Mouse (Mus musculus) CH12.LX (cell line): ENCODE results near the gene Atn1. TPM values are rescaled to one million over a fixed set of nuclear protein-coding genes. Genes with fewer than 3 reads are reported as not detected.

Experiments used
- DNase-seq: peaks from one replicate; pipeline ENCODE4 v3.0.0-alpha.2; 2013; ENCODE audit errors: extremely low read depth
- H3K27ac ChIP-seq: 2 replicates; pipeline ENCODE4 v1.5.1; 2012; ENCODE audit warnings: low read depth, mild to moderate bottlenecking, control low read depth, moderate library complexity; ENCODE audit not compliant: insufficient read depth
- H3K27me3 ChIP-seq: replicated peaks from 2 replicates; pipeline ENCODE3; 2012; ENCODE audit warnings: inconsistent platforms
- H3K36me3 ChIP-seq, 2 experiments: replicated peaks in 1 of 2; 2 replicates each; pipeline versions ENCODE3 to v1.6.1; 2012; ENCODE audit warnings: inconsistent platforms in 1 of 2, low read length in 1 of 2, mild to moderate bottlenecking in 1 of 2, mixed read lengths in 1 of 2, moderate library complexity in 1 of 2; ENCODE audit not compliant: control insufficient read depth in 1 of 2, insufficient read depth in 1 of 2
- H3K4me1 ChIP-seq, 2 experiments: 2 replicates each; pipeline ENCODE4 v1.6.1; 2012; ENCODE audit warnings: inconsistent platforms in 1 of 2, moderate library complexity in 1 of 2; ENCODE audit not compliant: insufficient read depth in 2 of 2, control insufficient read depth in 1 of 2
- H3K4me2 ChIP-seq: 2 replicates; pipeline ENCODE4 v1.6.1; 2012; ENCODE audit warnings: low read depth, mild to moderate bottlenecking, control low read depth; ENCODE audit not compliant: poor library complexity, insufficient read depth, severe bottlenecking
- H3K4me3 ChIP-seq, 3 experiments: fragments of 150-350 bp in 1 of 3; sonication (generic) in 1 of 3; replicated peaks in 1 of 3; 2 replicates each; pipeline versions ENCODE3 to v1.5.1; 2011 to 2012; ENCODE audit warnings: low read depth in 2 of 3, low read length in 2 of 3, mild to moderate bottlenecking in 2 of 3, moderate library complexity in 2 of 3, control low read depth in 1 of 3, improper control_type of control experiment in 1 of 3, inconsistent platforms in 1 of 3, mixed read lengths in 1 of 3; ENCODE audit not compliant: poor library complexity in 1 of 3
- H3K79me2 ChIP-seq: replicated peaks from 2 replicates; pipeline ENCODE4 v1.6.1; 2012; ENCODE audit warnings: mild to moderate bottlenecking, moderate library complexity; ENCODE audit not compliant: control insufficient read depth, poor library complexity, insufficient read depth, severe bottlenecking; ENCODE audit errors: extremely low read depth
- H3K9ac ChIP-seq: 2 replicates; pipeline ENCODE4 v1.6.1; 2012; ENCODE audit warnings: low read depth, mild to moderate bottlenecking, control low read depth, moderate library complexity; ENCODE audit not compliant: insufficient read depth
- H3K9me3 ChIP-seq: replicated peaks from 2 replicates; pipeline ENCODE3; 2012; ENCODE audit warnings: low read length, inconsistent platforms, mixed read lengths
- BHLHE40 ChIP-seq: IDR thresholded peaks from 2 replicates; pipeline ENCODE4 v1.6.1; 2011; ENCODE audit warnings: mild to moderate bottlenecking, low read depth, low read length, improper control_type of control experiment
- CHD1 ChIP-seq: IDR thresholded peaks from 2 replicates; pipeline ENCODE4 v1.6.1; 2012; ENCODE audit warnings: low read depth, low read length, improper control_type of control experiment, inconsistent platforms
- ETS1 ChIP-seq: conservative IDR thresholded peaks from 2 replicates; pipeline ENCODE4 v1.6.1; 2012; ENCODE audit warnings: low read depth, mild to moderate bottlenecking, inconsistent platforms, low read length, improper control_type of control experiment, moderate library complexity
- IRF4 ChIP-seq: IDR thresholded peaks from 2 replicates; pipeline ENCODE4 v1.6.1; 2014; ENCODE audit warnings: low read depth, mild to moderate bottlenecking, inconsistent platforms, low read length, improper control_type of control experiment
- JUN ChIP-seq: IDR thresholded peaks from 2 replicates; pipeline ENCODE4 v1.6.1; 2011; ENCODE audit warnings: low read depth, mild to moderate bottlenecking, low read length, improper control_type of control experiment, moderate library complexity; ENCODE audit not compliant: insufficient read depth
- KAT2A ChIP-seq: IDR thresholded peaks from 2 replicates; pipeline ENCODE4 v1.6.1; 2012; ENCODE audit warnings: low read length, improper control_type of control experiment, inconsistent platforms; ENCODE audit not compliant: insufficient replicate concordance
- MAFK ChIP-seq: IDR thresholded peaks from 2 replicates; pipeline ENCODE4 v1.6.1; 2011; ENCODE audit warnings: low read length, improper control_type of control experiment; ENCODE audit not compliant: insufficient replicate concordance
- MAX ChIP-seq: IDR thresholded peaks from 2 replicates; pipeline ENCODE4 v1.6.1; 2011; ENCODE audit warnings: low read length, improper control_type of control experiment
- MEF2A ChIP-seq: IDR thresholded peaks from 2 replicates; pipeline ENCODE4 v1.6.1; 2014; ENCODE audit warnings: low read depth, mild to moderate bottlenecking, inconsistent platforms, low read length, improper control_type of control experiment, borderline replicate concordance
- MXI1 ChIP-seq: IDR thresholded peaks from 2 replicates; pipeline ENCODE4 v1.6.1; 2011; ENCODE audit warnings: mild to moderate bottlenecking, low read depth, low read length, improper control_type of control experiment
- NRF1 ChIP-seq: IDR thresholded peaks from 2 replicates; pipeline ENCODE4 v1.6.1; 2014; ENCODE audit warnings: low read depth, mild to moderate bottlenecking, inconsistent platforms, low read length, improper control_type of control experiment, moderate library complexity
- PAX5 ChIP-seq: IDR thresholded peaks from 2 replicates; pipeline ENCODE4 v1.6.1; 2012; ENCODE audit warnings: low read length, inconsistent platforms, mixed read lengths
- POLR2A ChIP-seq: IDR thresholded peaks from 2 replicates; pipeline ENCODE4 v1.6.1; 2011; ENCODE audit warnings: low read depth, mild to moderate bottlenecking, improper control_type of control experiment, low read length
- RCOR1 ChIP-seq: conservative IDR thresholded peaks from 2 replicates; pipeline ENCODE4 v1.6.1; 2012; ENCODE audit warnings: low read depth, mild to moderate bottlenecking, inconsistent platforms, low read length, improper control_type of control experiment
- SIN3A ChIP-seq: IDR thresholded peaks from 2 replicates; pipeline ENCODE4 v1.6.1; 2012; ENCODE audit warnings: low read length, improper control_type of control experiment, inconsistent platforms
- TBP ChIP-seq: conservative IDR thresholded peaks from 2 replicates; pipeline ENCODE4 v1.6.1; 2011; ENCODE audit warnings: low read depth, low read length, improper control_type of control experiment
- TCF12 ChIP-seq: IDR thresholded peaks from 2 replicates; pipeline ENCODE4 v1.6.1; 2014; ENCODE audit warnings: low read depth, mild to moderate bottlenecking, inconsistent platforms, low read length, improper control_type of control experiment
- UBTF ChIP-seq: IDR thresholded peaks from 2 replicates; pipeline ENCODE4 v1.6.1; 2012; ENCODE audit warnings: low read depth, mild to moderate bottlenecking, inconsistent platforms, low read length, improper control_type of control experiment, moderate library complexity
- ZC3H11A ChIP-seq: IDR thresholded peaks from 2 replicates; pipeline ENCODE4 v1.6.1; 2012; ENCODE audit warnings: low read depth, mild to moderate bottlenecking, inconsistent platforms, low read length, improper control_type of control experiment
- ZKSCAN1 ChIP-seq: IDR thresholded peaks from 2 replicates; pipeline ENCODE4 v1.6.1; 2012; ENCODE audit warnings: low read depth, inconsistent platforms, low read length, improper control_type of control experiment, borderline replicate concordance
- ZMIZ1 ChIP-seq: IDR thresholded peaks from 2 replicates; pipeline ENCODE4 v1.6.1; 2012; ENCODE audit warnings: low read depth, mild to moderate bottlenecking, inconsistent platforms, low read length, improper control_type of control experiment
- ZNF384 ChIP-seq: IDR thresholded peaks from 2 replicates; pipeline ENCODE4 v1.6.1; 2012; ENCODE audit warnings: low read depth, low read length, improper control_type of control experiment, inconsistent platforms
- dilution Hi-C: fragments of 300-500 bp; cut with MboI; formaldehyde crosslinking; loops from 2 replicates; pipeline ENCODE4 v1.14.3; 2020; ENCODE audit warnings: low sequenced_read_pairs; ENCODE audit not compliant: extremely low pct_unique_long_range_greater_than_20kb, extremely low pct_ligation_motif_present
- in situ Hi-C: fragments of 300-500 bp; cut with MboI; formaldehyde crosslinking; loops from 3 replicates; pipeline ENCODE4 v1.14.3; 2019; ENCODE audit warnings: low sequenced_read_pairs, low pct_ligation_motif_present, low pct_unique_long_range_greater_than_20kb, mixed read lengths
- polyA plus RNA-seq: library from polyadenylated mRNA; unstranded; fragments of >175 nt; gene quantifications from 2 replicates; pipeline ENCODE4 v1.2.1, GENCODE M21; 2012; ENCODE audit warnings: low read depth; ENCODE audit not compliant: insufficient read length
- total RNA-seq, 2 experiments: library from RNA; depleted of rRNA; stranded (reverse); fragments of 300-350 nt in 1 of 2; fragments of >200 nt in 1 of 2; gene quantifications; 2 replicates each; pipeline ENCODE4 v1.2.3; 2012 to 2014

The Atn1 gene
- total and polyA plus RNA-seq, 3 experiments = 1.7 to 35.1 (median 4.6) TPM

GRCm38 (mm10) chr6:124745490-124746295, 10.6 kb downstream of the Atn1 start (continued):
- TF ChIP-seq UBTF = no peak

- H3K4me3 ChIP-seq = peak overlapping the region; percentile 42 to 63 (median 42)
- DNase-seq = no peak
- peaks cover 17 to 49% of the 10 kb centered on the region in 2 experiments for H3K4me1 ChIP-seq
- H3K36me3 ChIP-seq = peaks cover 38 to 54% of the 10 kb centered on the region in 2 experiments
- TF ChIP-seq MXI1 (no peak), ZC3H11A (no peak), JUN (no peak), BHLHE40 (peak; percentile 49; the same call in 1 of the 2 replicates), UBTF (0 out of 2 replicates have a peak, but pooled peaks have one; percentile 26)
- H3K4me2 ChIP-seq = peak overlapping the region; percentile 67
- H3K9ac ChIP-seq = peak overlapping the region; percentile 67
- dilution Hi-C loops (no loop called here), in situ Hi-C loops (no loop called here)
- no peaks in the 10 kb centered on the region for H3K9me3 ChIP-seq
- no peaks in the 10 kb centered on the region for H3K79me2 ChIP-seq
- H3K27me3 ChIP-seq = no peaks in the 10 kb centered on the region
- peak overlapping the region; percentile 26; the same call in 1 of the 2 replicates for H3K27ac ChIP-seq
Observed at GRCm38 (mm10) chr6:124744755-124745321, 11.5 kb downstream of the Atn1 start.

GRCm38 (mm10) chr6:124743647-124744046, 12.7 kb downstream of the Atn1 start:
- Histone ChIP-seq H3K27ac (no peak overlapping the region), H3K4me2 (no peak overlapping the region), H3K79me2 (no peaks in the 10 kb centered on the region), H3K4me1 (peaks cover 26 to 61% of the 10 kb centered on the region in 2 experiments), H3K27me3 (no peaks in the 10 kb centered on the region), H3K4me3 (no peak overlapping the region), H3K9me3 (no peaks in the 10 kb centered on the region), H3K9ac (no peak overlapping the region), H3K36me3 (peaks cover 35 to 44% of the 10 kb centered on the region in 2 experiments)
- TF ChIP-seq CHD1 (no peak), PAX5 (no peak), SIN3A (no peak), MAFK (no peak), ETS1 (no peak), TBP (no peak), POLR2A (no peak), NRF1 (no peak), ZKSCAN1 (no peak), RCOR1 (no peak), TCF12 (no peak), IRF4 (no peak), MAX (no peak), ZNF384 (no peak), MEF2A (no peak), BHLHE40 (no peak), ZMIZ1 (no peak), KAT2A (no peak)
- dilution Hi-C loops = no loop called here
- in situ Hi-C loops = no loop called here
- DNase-seq = no peak
